Mouse (Mus musculus): ENCODE data around the gene 1700047I17Rik2. TPM values are rescaled to one million over a fixed set of nuclear protein-coding genes. Genes with fewer than 3 reads are reported as not detected.
"Not testable (repeated sequence)": the region's sequence is repeated elsewhere in the genome, so short reads cannot be mapped to it uniquely, and the experiment has no call there.

1700047I17Rik2 gene
- total RNA-seq (2021), result 1 to 10 TPM in 1 of 2 experiments, under 1 TPM in 1; 0.45 to 8.2 TPM

- not testable (repeated sequence) for DNase-seq
These were observed at the start of gene 1700047I17Rik2 for GRCm38 (mm10) chr12:55199306-55199705. 1700047I17Rik2 (plus strand) TSS chr12:55199592.

- not testable (repeated sequence) for DNase-seq
These were observed 44.6 kb upstream of the 1700047I17Rik2 start, which contains the start of gene Srp54b for GRCm38 (mm10) chr12:55154559-55155448. Srp54b (plus strand) TSS chr12:55155104.

- not testable (repeated sequence) for DNase-seq
These were observed 44.0 kb upstream of the 1700047I17Rik2 start for GRCm38 (mm10) chr12:55155449-55155783.

GRCm38 (mm10) chr12:55167034-55167557 lies 32.3 kb upstream of the 1700047I17Rik2 start:
- DNase-seq, result not testable (repeated sequence)

GRCm38 (mm10) chr12:55187686-55188085 lies 11.7 kb upstream of the 1700047I17Rik2 start:
- not testable (repeated sequence) for DNase-seq

GRCm38 (mm10) chr12:55189127-55189526 lies 10.3 kb upstream of the 1700047I17Rik2 start:
- DNase-seq, result not testable (repeated sequence)

GRCm38 (mm10) chr12:55199799-55200198 lies 407 bp downstream of the 1700047I17Rik2 start:
- DNase-seq, result not testable (repeated sequence)

- DNase-seq, result not testable (repeated sequence)
These were observed 13.6 kb downstream of the 1700047I17Rik2 start for GRCm38 (mm10) chr12:55212944-55213343.

GRCm38 (mm10) chr12:55229626-55230519 lies 30.5 kb downstream of the 1700047I17Rik2 start, which contains the start of gene Srp54c:
Srp54c (plus strand) TSS chr12:55230168.
- not testable (repeated sequence) for DNase-seq

- DNase-seq, result not testable (repeated sequence)
These were observed 31.1 kb downstream of the 1700047I17Rik2 start for GRCm38 (mm10) chr12:55230520-55230861.

GRCm38 (mm10) chr12:55242243-55242642 lies 42.9 kb downstream of the 1700047I17Rik2 start:
- not testable (repeated sequence) for DNase-seq

- not testable (repeated sequence) for DNase-seq
These were observed 62.6 kb downstream of the 1700047I17Rik2 start for GRCm38 (mm10) chr12:55261950-55262349.

GRCm38 (mm10) chr12:55263385-55263784 lies 64.0 kb downstream of the 1700047I17Rik2 start:
- not testable (repeated sequence) for DNase-seq

Other genes starting within 250 kb of the 1700047I17Rik2 start
- gene Gm20403, start 213.1 kb upstream of the 1700047I17Rik2 start, total RNA-seq (2021), result not detected
- 1 to 10 TPM; 1.1 to 2.3 TPM for gene Baz1a, start 185.2 kb upstream of the 1700047I17Rik2 start, total RNA-seq (2021)
- 10 to 100 TPM in 1 of 2 experiments, 1 to 10 TPM in 1; 9.2 to 10.4 TPM for gene 2700097O09Rik, start 119.5 kb upstream of the 1700047I17Rik2 start, total RNA-seq (2021)
- gene Srp54a, start 119.3 kb upstream of the 1700047I17Rik2 start, total RNA-seq (2021), result 10 to 100 TPM; 88.8 to 92.2 TPM
- gene Fam177a, start 75.1 kb upstream of the 1700047I17Rik2 start, total RNA-seq (2021), result 10 to 100 TPM in 1 of 2 experiments, 1 to 10 TPM in 1; 8.0 to 17.4 TPM
- 10 to 100 TPM; 51.3 to 55.1 TPM for gene Srp54b, start 44.5 kb upstream of the 1700047I17Rik2 start, total RNA-seq (2021)
- 10 to 100 TPM; 38.4 to 40.5 TPM for gene Srp54c, start 30.6 kb downstream of the 1700047I17Rik2 start, total RNA-seq (2021)
- gene 1110008L16Rik, start 100.0 kb downstream of the 1700047I17Rik2 start, total RNA-seq (2021), result 1 to 10 TPM; 8.3 to 9.1 TPM
- 10 to 100 TPM; 11.9 to 14.4 TPM for gene Ppp2r3c, start 103.4 kb downstream of the 1700047I17Rik2 start, total RNA-seq (2021)
- 100 to 1,000 TPM; 142 to 152 TPM for gene Psma6, start 184.6 kb downstream of the 1700047I17Rik2 start, total RNA-seq (2021)